Mouse (Mus musculus) stomach, postnatal 0 days (tissue): ENCODE results near the gene Clmp. TPM values are rescaled to one million over a fixed set of nuclear protein-coding genes. Genes with fewer than 3 reads are reported as not detected.
A peak's percentile ranks its signal among the peaks of the same experiment; 100 is the strongest.

Experiments used
- ATAC-seq: fragments of 200-750 bp; cut with Nextera tagmentation; 2 replicates; pipeline ENCODE4 v1.8.0; 2017; ENCODE audit not compliant: low FRiP score, low TSS enrichment
- DNase-seq: peaks from one replicate; pipeline ENCODE4 v3.0.0-alpha.2; 2016; ENCODE audit warnings: low spot score
- H3K27ac ChIP-seq: fragments of 300-500 bp; sonication (generic); replicated peaks from 2 replicates; pipeline ENCODE4 v1.5.1; 2014; ENCODE audit warnings: mild to moderate bottlenecking, control low read depth
- H3K27me3 ChIP-seq: fragments of 300-500 bp; sonication (generic); 2 replicates; pipeline ENCODE4 v1.6.1; 2014; ENCODE audit warnings: low read length; ENCODE audit not compliant: control insufficient read depth, insufficient read depth
- H3K36me3 ChIP-seq: fragments of 300-500 bp; sonication (generic); 2 replicates; pipeline ENCODE4 v1.6.1; 2014; ENCODE audit warnings: low read length, mixed read lengths; ENCODE audit not compliant: control insufficient read depth, insufficient read depth
- H3K4me1 ChIP-seq: fragments of 300-500 bp; sonication (generic); replicated peaks from 2 replicates; pipeline ENCODE4 v1.6.1; 2014; ENCODE audit warnings: antibody characterized with exemption; ENCODE audit not compliant: control insufficient read depth, insufficient read depth
- H3K4me2 ChIP-seq: fragments of 300-500 bp; sonication (generic); replicated peaks from 2 replicates; pipeline ENCODE4 v1.6.1; 2014; ENCODE audit warnings: low read depth, mild to moderate bottlenecking, control low read depth, moderate library complexity
- H3K4me3 ChIP-seq: fragments of 300-500 bp; sonication (generic); 2 replicates; pipeline ENCODE4 v1.5.1; 2014; ENCODE audit warnings: low read depth, low read length, control low read depth
- H3K9ac ChIP-seq: fragments of 300-500 bp; sonication (generic); 2 replicates; pipeline ENCODE4 v1.6.1; 2014; ENCODE audit warnings: mild to moderate bottlenecking, low read length, control low read depth, mixed read lengths
- H3K9me3 ChIP-seq: fragments of 300-500 bp; sonication (generic); 2 replicates; pipeline ENCODE4 v1.6.1; 2016; ENCODE audit warnings: low read length; ENCODE audit not compliant: control insufficient read depth
- CTCF ChIP-seq: IDR thresholded peaks from 2 replicates; pipeline ENCODE4 v1.5.1; 2016; ENCODE audit warnings: antibody characterized with exemption, low read depth, mild to moderate bottlenecking, moderate library complexity
- EP300 ChIP-seq: optimal IDR thresholded peaks from 2 replicates; pipeline ENCODE3; 2016; ENCODE audit warnings: antibody characterized with exemption
- WGBS: fragments of 180-500 bp; shearing (Covaris S2); extraction: QIAGEN DNeasy Blood & Tissue Kit; methylation state at CpG from one replicate; pipeline ENCODE4 v1.1.7; 2014; 5-methylcytosine and 5-hydroxymethylcytosine counted together
- polyA plus RNA-seq: library from polyadenylated mRNA; unstranded; fragments of >200 nt; fragmentation: Nextera tagmentation; extraction: Ambion mirVana; gene quantifications from 2 replicates; pipeline ENCODE4 v1.2.1, GENCODE M21; 2015

The Clmp gene
- polyA plus RNA-seq, 1 experiment from 2014 or later, result 17.7 TPM

GRCm38 (mm10) chr9:40795562-40795961 is 109.8 kb downstream of the Clmp start:
- Histone ChIP-seq H3K9me3 (no peaks in the 10 kb centered on the region), H3K9ac (no peak overlapping the region), H3K27me3 (no peaks in the 10 kb centered on the region), H3K36me3 (no peaks in the 10 kb centered on the region), H3K4me2 (no peak overlapping the region), H3K4me1 (peaks cover 3% of the 10 kb centered on the region; the same call in 1 of the 2 replicates), H3K27ac (no peak overlapping the region), H3K4me3 (no peak overlapping the region)
- WGBS, result 61% methylated on average over 2 of the region's 2 CpGs
- ATAC-seq (no peak), DNase-seq (no peak)
- TF ChIP-seq EP300 (no peak), CTCF (no peak)

DNA sequence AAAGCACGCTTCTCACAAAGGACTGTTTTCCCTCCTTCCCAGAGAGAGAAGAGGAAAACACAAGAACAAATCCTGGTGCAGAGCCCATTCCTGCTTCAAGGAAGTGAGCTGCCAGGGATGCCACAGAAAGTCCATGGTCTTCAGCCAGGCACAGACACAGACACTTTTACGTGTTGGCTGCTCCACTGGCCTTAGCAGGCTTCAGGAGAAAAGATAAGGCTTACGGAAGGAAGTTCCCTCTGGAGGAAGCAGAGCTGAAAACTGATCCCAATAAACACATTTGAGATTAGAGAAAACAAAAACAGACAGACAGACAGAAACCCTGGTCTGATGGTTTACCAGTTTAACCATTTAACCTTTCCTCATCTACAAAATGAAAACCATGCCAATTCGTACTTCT is 110.3 kb downstream of the Clmp start:
- DNase-seq, result no peak
- TF ChIP-seq CTCF (no peak), EP300 (no peak)
- no peak overlapping the region for H3K27ac ChIP-seq
- H3K9me3 ChIP-seq, result no peaks in the 10 kb centered on the region
- ATAC-seq, result no peak
- WGBS, result 50% methylated on average over 4 of the region's 4 CpGs
- H3K27me3 ChIP-seq, result no peaks in the 10 kb centered on the region
- no peak overlapping the region for H3K9ac ChIP-seq
- H3K36me3 ChIP-seq, result no peaks in the 10 kb centered on the region
- H3K4me2 ChIP-seq, result no peak overlapping the region
- no peak overlapping the region for H3K4me3 ChIP-seq
- H3K4me1 ChIP-seq, result peaks cover 3% of the 10 kb centered on the region; the same call in 1 of the 2 replicates

- H3K9ac ChIP-seq, result no peak overlapping the region
- peaks cover 3% of the 10 kb centered on the region; the same call in 1 of the 2 replicates for H3K4me1 ChIP-seq
- H3K27me3 ChIP-seq, result no peaks in the 10 kb centered on the region
- TF ChIP-seq CTCF (no peak), EP300 (no peak)
- no peak overlapping the region for H3K4me2 ChIP-seq
- H3K27ac ChIP-seq, result peak overlapping the region; percentile 99; the same call in 1 of the 2 replicates
- no peaks in the 10 kb centered on the region for H3K36me3 ChIP-seq
- H3K4me3 ChIP-seq, result no peak overlapping the region
- no peaks in the 10 kb centered on the region for H3K9me3 ChIP-seq
- DNase-seq, result no peak
- ATAC-seq, result no peak
- 67% methylated on average over 9 of the region's 9 CpGs for WGBS
Measured at GRCm38 (mm10) chr9:40798247-40798960, 112.6 kb downstream of the Clmp start.

- no peak overlapping the region for H3K4me2 ChIP-seq
- peaks cover 3% of the 10 kb centered on the region; the same call in 1 of the 2 replicates for H3K4me1 ChIP-seq
- peak; percentile 29 for DNase-seq
- H3K36me3 ChIP-seq, result peaks cover 2% of the 10 kb centered on the region; the same call in 1 of the 2 replicates
- H3K9me3 ChIP-seq, result no peaks in the 10 kb centered on the region
- H3K9ac ChIP-seq, result no peak overlapping the region
- no peak for ATAC-seq
- H3K27ac ChIP-seq, result peak overlapping the region; percentile 99
- H3K27me3 ChIP-seq, result no peaks in the 10 kb centered on the region
- TF ChIP-seq EP300 (no peak), CTCF (no peak)
- 29% methylated on average over 3 of the region's 3 CpGs for WGBS
- H3K4me3 ChIP-seq, result no peak overlapping the region
Measured at GRCm38 (mm10) chr9:40799112-40799511, 113.3 kb downstream of the Clmp start.

DNA sequence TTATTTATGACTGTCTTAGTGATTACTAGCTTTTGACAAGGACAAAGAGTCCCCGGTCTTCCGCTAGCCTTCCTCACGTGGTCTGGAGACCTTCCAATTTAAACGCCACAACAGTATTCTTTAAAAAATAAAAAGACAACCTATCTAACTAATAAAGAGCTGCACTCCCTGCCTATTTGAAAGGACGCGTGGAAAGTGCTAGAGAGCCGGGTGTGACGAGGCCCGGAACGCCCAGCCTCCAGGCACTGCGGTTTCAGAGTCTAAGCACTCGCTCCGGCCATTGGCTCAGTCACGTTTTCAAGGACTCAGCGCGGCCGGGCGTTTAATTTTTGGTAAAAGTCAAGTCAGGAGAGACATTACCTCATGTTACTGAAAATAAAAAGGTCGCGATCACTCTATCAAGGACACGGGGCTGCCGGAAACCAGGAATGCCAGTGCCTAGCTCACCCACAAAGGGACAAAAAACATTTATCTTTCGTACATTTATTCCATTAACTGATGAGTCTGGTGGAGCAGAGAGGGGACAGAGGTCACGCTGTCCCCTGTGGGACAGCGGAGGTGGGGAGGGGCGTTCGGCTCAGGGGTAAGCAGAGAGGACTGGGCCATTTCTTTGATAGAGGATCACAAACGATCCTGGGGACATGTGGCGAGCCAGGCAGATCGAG is 114.2 kb downstream of the Clmp start:
- Histone ChIP-seq H3K9ac (peak overlapping the region; percentile 88), H3K4me3 (peak overlapping the region; percentile 52), H3K36me3 (peaks cover 5% of the 10 kb centered on the region; the same call in 1 of the 2 replicates), H3K27ac (peak overlapping the region; percentile 99), H3K27me3 (no peaks in the 10 kb centered on the region), H3K4me2 (peak overlapping the region; percentile 83), H3K9me3 (no peaks in the 10 kb centered on the region), H3K4me1 (peaks cover 3% of the 10 kb centered on the region; the same call in 1 of the 2 replicates)
- WGBS, result 1% methylated on average over 30 of the region's 30 CpGs
- TF ChIP-seq EP300 (peak; percentile 68), CTCF (no peak)
- DNase-seq (peak; percentile 84), ATAC-seq (peak; percentile 16)
